Mouse (Mus musculus) right cerebral cortex, adult 2 months (tissue): ENCODE data around the gene Zfp646.
A peak's percentile ranks its signal among the peaks of the same experiment; 100 is the strongest.
"Not testable (repeated sequence)": the region's sequence is repeated elsewhere in the genome, so short reads cannot be mapped to it uniquely, and the experiment has no call there.

Experiments
- DNase-seq, 2 experiments: peaks; one replicate each; pipeline ENCODE4 v3.0.0; 2021 to 2022; ENCODE audit warnings: low spot score in 2 of 2

Gene Zfp646

GRCm38 (mm10) chr7:127880431-127880830 lies 4.4 kb downstream of the Zfp646 start:
- no peak for DNase-seq

- peak in 1 of 2 experiments; percentile 35 for DNase-seq
Measured at GRCm38 (mm10) chr7:127885951-127886350, 9.9 kb downstream of the Zfp646 start.

DNA sequence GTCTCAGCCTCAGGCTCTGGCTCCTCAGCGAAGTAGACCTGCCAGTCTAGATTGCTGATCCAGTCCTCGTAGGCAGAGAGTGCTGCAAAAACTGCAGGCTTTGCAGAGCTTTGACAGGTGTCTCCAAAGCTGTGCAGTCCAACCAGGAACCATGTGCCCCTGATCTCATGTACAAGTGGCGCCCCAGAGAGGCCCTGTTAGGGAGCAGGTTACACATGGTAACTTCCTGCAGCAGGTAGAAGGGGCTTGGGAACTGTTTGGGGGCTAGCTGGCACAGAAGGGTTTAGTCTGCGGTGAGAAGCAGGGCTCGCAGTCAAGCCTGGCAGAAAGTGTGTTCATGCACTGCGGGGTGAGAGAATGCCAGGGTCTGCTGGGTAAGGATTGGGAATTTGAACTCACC lies 10.5 kb downstream of the Zfp646 start:
- no peak for DNase-seq

GRCm38 (mm10) chr7:127887191-127887590 lies 11.2 kb downstream of the Zfp646 start:
- DNase-seq, result no peak

DNA sequence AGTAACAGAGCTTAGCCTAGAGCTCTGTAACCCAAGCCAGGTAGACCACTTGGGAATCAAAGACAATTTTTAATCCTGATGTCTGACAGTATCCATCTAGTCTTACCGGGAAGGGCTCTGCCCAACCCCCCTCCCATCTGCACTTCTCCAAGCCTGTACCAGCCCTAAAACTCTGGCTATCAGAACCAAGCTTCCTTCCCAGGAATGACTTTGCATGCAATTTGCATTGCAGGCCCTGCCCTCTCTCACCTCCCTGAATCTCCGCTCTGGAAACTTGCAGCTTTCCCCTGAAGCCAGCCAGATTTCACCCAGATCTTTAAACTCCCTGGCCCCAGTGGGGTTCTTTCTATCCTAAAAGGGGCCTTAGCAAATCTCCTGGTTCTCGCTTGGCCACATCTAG lies 11.8 kb downstream of the Zfp646 start:
- DNase-seq, result no peak

DNA sequence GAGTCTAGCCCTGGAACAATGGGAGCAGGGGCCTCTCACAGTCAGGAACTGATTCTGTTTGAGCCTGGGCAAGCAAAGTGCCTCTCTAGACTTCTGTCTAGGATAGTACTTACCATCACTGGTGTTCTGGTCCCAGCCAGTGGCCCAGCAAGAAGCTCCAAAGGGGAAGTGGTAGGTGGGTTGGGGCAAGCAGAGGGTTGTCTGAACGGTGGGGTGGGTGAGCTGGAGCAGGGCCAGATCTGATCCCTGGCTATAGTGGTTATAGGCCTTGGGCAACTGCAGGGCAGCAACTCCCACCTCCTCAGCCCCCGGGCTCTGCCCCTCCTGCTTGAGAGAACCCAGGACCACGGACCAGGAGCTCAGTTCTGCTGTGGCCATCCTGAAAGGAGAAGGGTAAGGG lies 12.8 kb downstream of the Zfp646 start:
- DNase-seq, result no peak

- no peak for DNase-seq
Measured at GRCm38 (mm10) chr7:127890798-127891197, 14.8 kb downstream of the Zfp646 start, which contains the start of gene Prss53. TSS of gene Prss53 (minus strand) at chr7:127890970.

- DNase-seq, result no peak
Measured at GRCm38 (mm10) chr7:127894480-127894879, 18.5 kb downstream of the Zfp646 start.

- peak; percentile 94 to 97 for DNase-seq
Measured at GRCm38 (mm10) chr7:127895442-127895841, 19.4 kb downstream of the Zfp646 start, which contains the start of the genes Gm21974 and Vkorc1. TSS of gene Gm21974 (minus strand) at chr7:127895454. TSS of gene Vkorc1 (minus strand) at chr7:127895617.

- DNase-seq, result not testable (repeated sequence)
Measured at GRCm38 (mm10) chr7:127895891-127896290, 19.9 kb downstream of the Zfp646 start.

GRCm38 (mm10) chr7:127896384-127896783 lies 20.4 kb downstream of the Zfp646 start:
- peak; percentile 33 to 52 for DNase-seq

GRCm38 (mm10) chr7:127897542-127897941 lies 21.5 kb downstream of the Zfp646 start:
- DNase-seq, result no peak

DNA sequence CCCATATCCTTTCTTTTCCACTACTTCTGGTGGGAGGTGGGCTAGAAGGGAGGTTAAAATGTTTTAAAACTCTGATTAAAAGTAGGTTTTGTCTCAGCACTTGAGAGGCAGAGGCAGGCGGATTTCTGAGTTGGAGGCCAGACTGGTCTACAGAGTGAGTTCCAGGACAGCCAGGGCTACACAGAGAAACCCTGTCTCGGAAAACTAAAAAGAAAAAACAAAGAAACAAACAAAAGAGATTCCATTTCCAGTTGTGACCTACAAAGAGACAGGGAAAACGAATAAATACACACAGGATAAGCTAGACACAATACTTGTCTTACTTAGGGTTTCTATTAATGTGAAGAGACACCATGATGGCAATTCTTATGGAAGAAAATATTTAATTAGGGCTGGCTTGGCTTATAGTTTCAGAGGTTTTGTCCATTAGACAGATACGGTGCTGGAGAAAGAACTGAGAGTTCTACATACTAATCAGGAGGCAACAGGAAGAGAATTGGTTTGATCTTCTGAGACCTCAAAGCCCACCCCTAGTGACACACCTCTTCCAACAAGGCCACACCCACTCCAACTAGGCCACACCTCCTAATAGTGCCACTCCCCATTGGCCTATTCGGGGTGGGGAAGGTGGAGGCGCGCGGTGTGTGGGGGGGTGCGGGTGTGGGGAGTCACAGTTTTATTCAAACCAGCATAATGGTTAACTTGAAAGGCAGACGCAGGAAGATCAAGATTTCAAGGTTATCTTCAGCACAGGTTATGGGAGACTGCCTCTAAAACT lies 22.3 kb downstream of the Zfp646 start:
- no peak for DNase-seq

DNA sequence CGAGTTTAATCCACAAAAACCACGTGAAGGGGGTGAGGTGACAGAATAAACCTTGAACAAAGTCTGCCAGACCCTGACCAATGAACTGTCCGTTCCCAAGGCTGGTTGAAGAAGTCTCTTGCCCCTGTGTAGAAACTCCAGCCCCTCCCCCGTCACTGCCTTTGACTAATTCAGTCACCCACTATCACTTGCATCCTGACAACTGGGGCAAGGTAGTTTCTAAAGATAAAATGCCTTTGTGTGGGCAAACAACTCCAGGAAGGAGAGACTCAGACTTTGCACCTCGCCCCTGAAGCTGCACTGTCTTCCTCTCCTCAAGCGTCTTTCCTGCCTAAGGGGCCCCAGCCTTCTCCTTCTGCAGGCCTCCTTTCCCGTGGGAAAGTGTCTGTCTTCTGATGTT lies 24.0 kb downstream of the Zfp646 start:
- DNase-seq, result no peak

DNA sequence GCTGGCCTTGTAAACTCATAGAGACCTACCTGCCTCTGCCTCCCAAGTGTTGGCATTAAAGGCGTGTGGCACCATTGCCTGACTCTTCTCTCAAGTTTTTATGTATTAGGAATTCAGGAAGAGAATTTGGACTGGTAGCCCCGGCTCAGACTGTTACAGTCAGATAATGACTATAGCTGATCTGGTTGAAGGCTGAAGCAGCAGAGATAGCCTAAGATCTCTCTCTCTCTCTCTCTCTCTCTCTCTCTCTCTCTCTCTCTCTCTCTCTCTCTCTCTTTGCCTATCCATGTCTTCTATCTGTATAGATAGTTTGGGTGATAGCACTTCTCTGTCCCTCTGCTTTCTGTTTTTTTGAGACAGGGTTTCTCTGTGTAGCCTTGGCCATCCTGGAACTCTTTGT lies 25.8 kb downstream of the Zfp646 start:
- DNase-seq, result no peak

- DNase-seq, result peak; percentile 72 to 85
Measured at GRCm38 (mm10) chr7:127903971-127904796, 28.2 kb downstream of the Zfp646 start, which contains the start of gene Bckdk. TSS of gene Bckdk (plus strand) at chr7:127904082.

DNA sequence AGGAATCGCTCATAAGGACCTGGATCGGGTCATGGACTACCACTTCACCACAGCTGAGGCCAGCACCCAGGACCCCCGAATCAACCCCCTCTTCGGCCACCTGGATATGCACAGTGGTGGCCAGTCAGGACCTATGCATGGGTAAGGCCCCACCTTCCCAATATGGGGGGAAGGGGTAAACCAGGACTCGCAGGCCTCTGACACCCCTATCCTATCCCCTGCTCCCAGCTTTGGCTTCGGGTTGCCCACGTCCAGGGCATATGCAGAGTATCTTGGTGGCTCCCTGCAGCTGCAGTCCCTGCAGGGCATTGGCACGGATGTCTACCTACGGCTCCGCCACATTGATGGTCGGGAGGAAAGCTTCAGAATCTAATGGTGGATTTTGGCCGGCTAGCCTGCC lies 31.9 kb downstream of the Zfp646 start:
- no peak for DNase-seq

DNA sequence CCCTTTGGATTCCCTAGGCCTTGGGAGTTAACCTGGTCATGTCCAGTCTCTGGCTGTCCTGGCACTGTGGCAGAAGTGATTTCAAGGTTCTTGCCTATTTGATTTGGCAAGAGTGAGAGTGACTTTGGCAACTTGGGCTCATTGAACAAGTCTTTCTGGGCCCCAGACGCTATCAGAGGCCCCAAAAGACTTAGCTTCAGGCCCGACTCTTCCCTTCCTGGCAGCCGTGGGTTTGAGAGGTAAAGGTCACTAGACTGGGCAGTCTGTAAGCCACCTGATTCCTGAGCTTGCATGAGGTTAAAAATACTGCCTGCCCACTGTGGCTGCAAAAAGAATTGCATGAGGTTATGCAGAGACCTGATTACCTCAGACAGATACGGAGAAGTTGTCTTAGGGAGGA lies 32.6 kb downstream of the Zfp646 start:
- no peak for DNase-seq

- DNase-seq, result peak; percentile 85 to 90
Measured at GRCm38 (mm10) chr7:127912190-127912871, 36.3 kb downstream of the Zfp646 start, which contains the start of gene Kat8. TSS of gene Kat8 (plus strand) at chr7:127912516.

- no peak for DNase-seq
Measured at GRCm38 (mm10) chr7:127912938-127913337, 36.9 kb downstream of the Zfp646 start.

- no peak for DNase-seq
Measured at GRCm38 (mm10) chr7:127915293-127915692, 39.3 kb downstream of the Zfp646 start.

- DNase-seq, result no peak
Measured at GRCm38 (mm10) chr7:127918203-127918602, 42.2 kb downstream of the Zfp646 start.
